Mouse (Mus musculus): Measurements from ENCODE around the gene Cdkn1a.

DNA sequence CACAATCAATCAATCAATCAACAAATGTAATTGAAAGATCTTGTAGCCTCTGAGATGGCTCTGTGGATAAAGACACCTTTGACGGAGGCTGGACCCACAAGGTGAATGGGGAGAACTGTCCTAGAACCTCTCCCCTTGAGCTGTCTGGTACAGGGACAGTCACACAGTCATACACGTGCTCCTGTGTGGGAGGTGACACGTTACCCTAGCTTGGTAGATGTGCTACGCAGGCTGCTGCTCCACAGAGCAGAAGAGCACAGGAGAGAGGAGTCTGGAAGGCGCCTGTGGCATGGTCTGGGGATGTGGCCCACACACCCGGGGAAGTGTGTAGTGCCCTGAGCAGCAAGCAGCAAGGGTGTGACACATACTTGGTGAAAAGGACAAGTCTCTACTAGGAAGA lies 36.3 kb upstream of the Cdkn1a start:
- TF ChIP-seq CTCF (IDR thresholded peaks at IDR 0.05; ENCODE audit: borderline replicate concordance, control insufficient read depth, extremely low read depth, insufficient read depth, low read length, poor library complexity) (no peak), POLR2A (IDR thresholded peaks at IDR 0.05; ENCODE audit: control insufficient read depth, extremely low read depth, insufficient read depth, low read length, poor library complexity) (no peak)
